Mouse (Mus musculus) spleen, postnatal 0 days (tissue): ENCODE results near the gene Tsen15. TPM values are rescaled to one million over a fixed set of nuclear protein-coding genes. Genes with fewer than 3 reads are reported as not detected.

Experiments used
- polyA plus RNA-seq: library from polyadenylated mRNA; unstranded; fragments of >200 nt; fragmentation: Nextera tagmentation; extraction: Ambion mirVana; gene quantifications from 2 replicates; pipeline ENCODE4 v1.2.1, GENCODE M21; 2015

Tsen15 gene
- polyA plus RNA-seq = 39.4 and 40.4 TPM in 2 replicates

GRCm38 (mm10) chr1:152386188-152386835 is at the start of gene Tsen15:
TSS of gene Tsen15 (minus strand) at chr1:152386688.

GRCm38 (mm10) chr1:152399790-152400555 is 13.5 kb upstream of the Tsen15 start, which contains the start of gene Colgalt2:
TSS of gene Colgalt2 (plus strand) at chr1:152399830.

Other genes starting within 250 kb of the Tsen15 start
- 0.23 and 0.53 TPM in 2 replicates for gene Colgalt2, start 13.1 kb upstream of the Tsen15 start, polyA plus RNA-seq